Mouse (Mus musculus) bone marrow macrophage, adult 2 months (primary cell): ENCODE data around the gene Bach2. TPM values are rescaled to one million over a fixed set of nuclear protein-coding genes. Genes with fewer than 3 reads are reported as not detected.

ENCODE experiments used
- H3K27ac ChIP-seq: 2 replicates; pipeline ENCODE4 v1.5.1; 2012; ENCODE audit warnings: low read depth, low read length; ENCODE audit not compliant: insufficient read depth
- H3K4me1 ChIP-seq: 2 replicates; pipeline ENCODE4 v1.6.1; 2012; ENCODE audit warnings: low read length; ENCODE audit not compliant: control insufficient read depth, insufficient read depth
- H3K4me3 ChIP-seq: 2 replicates; pipeline ENCODE4 v1.5.1; 2012; ENCODE audit warnings: mild to moderate bottlenecking, low read length, moderate library complexity; ENCODE audit not compliant: insufficient read depth
- CTCF ChIP-seq: IDR thresholded peaks from 2 replicates; pipeline ENCODE4 v1.5.1; 2012; ENCODE audit warnings: low read depth, mild to moderate bottlenecking, low read length, moderate library complexity
- POLR2A ChIP-seq: IDR thresholded peaks from 2 replicates; pipeline ENCODE4 v1.6.1; 2012; ENCODE audit warnings: mild to moderate bottlenecking, low read depth, low read length, borderline replicate concordance
- polyA plus RNA-seq: library from polyadenylated mRNA; stranded (reverse); fragments of >200 nt; gene quantifications from 2 replicates; pipeline ENCODE4 v1.2.4, GENCODE M21; 2012; ENCODE audit not compliant: missing spikeins, insufficient read depth, insufficient read length

Gene Bach2
- polyA plus RNA-seq, 1 experiment, result 1.4 TPM

DNA sequence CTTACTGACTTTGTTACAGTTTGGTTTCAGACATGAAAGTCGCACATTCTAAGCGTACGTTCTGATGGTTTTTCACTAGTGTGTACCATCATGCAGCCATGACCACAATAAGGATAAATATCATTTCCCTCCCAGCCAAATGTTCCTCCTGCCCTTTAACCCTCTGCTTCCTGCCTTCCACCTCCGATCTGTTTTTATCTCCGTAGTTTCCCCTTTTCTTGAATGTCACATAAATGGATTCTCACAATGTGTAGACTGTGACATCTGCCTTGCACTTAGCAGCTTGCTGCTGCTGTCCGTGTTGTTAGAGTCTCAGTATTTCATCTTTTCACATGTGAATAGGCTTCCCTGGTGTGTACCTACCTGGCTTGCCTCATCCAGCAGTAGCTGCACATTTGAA is 108.6 kb downstream of the Bach2 start:
- H3K4me1 ChIP-seq, result peaks cover 9% of the 10 kb centered on the region
- no peak overlapping the region for H3K4me3 ChIP-seq
- TF ChIP-seq CTCF (no peak), POLR2A (no peak)
- H3K27ac ChIP-seq, result no peak overlapping the region

DNA sequence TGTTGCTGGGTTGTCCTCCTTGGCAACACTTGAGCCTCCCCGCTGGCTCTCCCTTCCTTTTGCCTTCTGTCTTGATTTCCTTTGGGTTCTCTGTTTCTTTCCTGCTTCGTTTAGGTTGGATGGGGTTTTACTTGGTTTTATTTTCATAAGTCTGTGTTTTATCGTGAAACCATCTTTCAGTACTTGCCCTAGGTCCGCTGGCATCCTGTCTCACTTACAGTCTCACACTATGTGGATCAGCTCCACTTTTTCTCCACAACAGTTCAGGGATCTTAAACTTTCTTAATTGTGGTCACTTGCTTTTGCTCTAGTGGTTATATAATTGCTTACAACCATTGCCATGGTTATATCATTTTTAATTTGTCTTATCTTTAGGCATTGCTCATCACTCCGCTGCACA is 109.1 kb downstream of the Bach2 start:
- H3K27ac ChIP-seq, result no peak overlapping the region
- H3K4me3 ChIP-seq, result no peak overlapping the region
- peaks cover 13% of the 10 kb centered on the region for H3K4me1 ChIP-seq
- TF ChIP-seq POLR2A (no peak), CTCF (no peak)

DNA sequence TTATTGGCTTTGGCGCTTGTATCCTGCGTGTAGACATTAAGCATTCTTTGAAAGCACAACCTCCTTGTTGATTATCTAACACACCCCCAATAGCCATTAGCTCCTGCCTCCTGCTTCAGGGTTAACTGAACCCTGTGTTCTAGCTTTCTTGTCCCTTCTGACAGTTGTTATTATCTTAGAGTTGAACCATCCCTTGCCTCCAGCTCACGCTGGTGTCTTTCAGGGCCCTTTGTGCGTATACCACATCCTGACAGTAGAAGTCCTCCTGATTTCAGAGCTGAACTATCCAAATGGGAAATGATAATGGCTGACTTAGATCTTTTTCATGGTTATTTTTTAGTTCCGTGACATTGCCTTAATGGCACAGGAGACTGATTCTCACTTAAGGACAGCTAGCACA is 110.8 kb downstream of the Bach2 start:
- TF ChIP-seq CTCF (no peak), POLR2A (no peak)

GRCm38 (mm10) chr4:32351236-32351635 is 112.6 kb downstream of the Bach2 start:
- Histone ChIP-seq H3K4me3 (no peak overlapping the region), H3K4me1 (peaks cover 16% of the 10 kb centered on the region), H3K27ac (no peak overlapping the region)
- TF ChIP-seq POLR2A, result no peak
- no peak for TF ChIP-seq CTCF

More for the DNA sequence above, 110.8 kb downstream of the Bach2 start:
- no peak overlapping the region for H3K4me3 ChIP-seq
- H3K27ac ChIP-seq, result no peak overlapping the region
- peaks cover 16% of the 10 kb centered on the region for H3K4me1 ChIP-seq

DNA sequence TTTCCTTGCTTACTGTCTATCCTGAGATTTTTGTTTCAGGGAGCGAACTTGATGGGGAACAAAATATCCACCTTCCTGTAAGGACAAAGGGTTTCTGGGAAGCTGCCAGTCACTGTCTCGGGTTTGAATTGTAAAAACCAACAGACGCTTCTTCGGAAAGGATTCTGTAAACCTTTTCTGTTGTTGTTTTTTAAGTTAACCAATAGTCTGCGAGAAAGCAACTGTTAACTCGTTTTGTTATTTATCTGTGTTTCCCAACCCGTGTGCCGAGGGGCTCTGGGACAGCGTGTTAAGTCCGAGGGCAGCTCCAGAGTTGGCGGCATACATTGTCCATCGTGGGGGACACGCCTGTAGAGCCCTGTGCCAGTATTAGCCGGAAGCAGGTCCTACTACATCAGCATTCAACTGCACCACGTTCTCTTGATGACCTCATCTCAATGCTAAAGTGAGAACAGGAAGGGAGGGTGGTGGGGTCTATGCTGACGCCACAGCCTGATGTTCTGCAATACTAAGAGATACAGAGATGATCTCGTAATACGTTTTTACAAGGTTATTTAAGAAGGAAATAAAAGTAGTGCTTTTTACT is 113.2 kb downstream of the Bach2 start:
- no peak overlapping the region for H3K4me3 ChIP-seq
- TF ChIP-seq CTCF (no peak), POLR2A (no peak)
- peaks cover 16% of the 10 kb centered on the region for H3K4me1 ChIP-seq
- no peak overlapping the region for H3K27ac ChIP-seq

DNA sequence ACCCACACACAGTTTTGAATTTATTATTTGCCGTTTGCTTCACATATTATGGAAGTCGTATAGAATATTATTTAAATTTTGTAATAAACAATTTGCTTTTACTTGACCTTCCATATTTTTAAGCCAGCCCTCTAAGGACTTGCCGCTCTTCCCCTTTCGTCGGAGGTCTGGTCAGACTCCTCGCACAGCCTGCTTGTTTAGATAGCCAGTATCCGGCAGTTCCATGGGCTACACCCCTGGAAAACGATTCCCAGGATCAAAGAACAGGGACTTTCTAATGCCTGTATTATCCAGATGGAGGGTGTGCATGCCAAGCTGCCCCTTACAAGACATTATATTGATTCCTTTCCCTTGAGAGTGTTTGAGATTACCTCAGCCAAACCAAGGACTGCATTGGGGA is 113.8 kb downstream of the Bach2 start:
- no peak overlapping the region for H3K4me3 ChIP-seq
- no peak overlapping the region for H3K27ac ChIP-seq
- peaks cover 12% of the 10 kb centered on the region for H3K4me1 ChIP-seq
- no peak for TF ChIP-seq CTCF
- TF ChIP-seq POLR2A, result no peak

GRCm38 (mm10) chr4:32352842-32353241 is 114.2 kb downstream of the Bach2 start:
- Histone ChIP-seq H3K4me3 (no peak overlapping the region), H3K27ac (no peak overlapping the region), H3K4me1 (peaks cover 12% of the 10 kb centered on the region)
- TF ChIP-seq CTCF, result no peak
- TF ChIP-seq POLR2A, result no peak

GRCm38 (mm10) chr4:32355935-32356617 is 117.5 kb downstream of the Bach2 start:
- no peak for TF ChIP-seq CTCF
- no peak for TF ChIP-seq POLR2A
- no peak overlapping the region for H3K27ac ChIP-seq
- H3K4me3 ChIP-seq, result no peak overlapping the region
- peaks cover 27% of the 10 kb centered on the region for H3K4me1 ChIP-seq

GRCm38 (mm10) chr4:32357996-32358600 is 119.5 kb downstream of the Bach2 start:
- H3K4me1 ChIP-seq, result peaks cover 18% of the 10 kb centered on the region
- TF ChIP-seq POLR2A, result no peak
- no peak for TF ChIP-seq CTCF
- H3K4me3 ChIP-seq, result no peak overlapping the region
- no peak overlapping the region; the same call in 1 of the 2 replicates for H3K27ac ChIP-seq
